Mouse (Mus musculus): ENCODE measurements around the gene Srbd1. TPM values are rescaled to one million over a fixed set of nuclear protein-coding genes. Genes with fewer than 3 reads are reported as not detected.

Gene Srbd1
- total and polyA plus RNA-seq, 2 experiments from 2014 or later, result 7.4 to 12.1 TPM

DNA sequence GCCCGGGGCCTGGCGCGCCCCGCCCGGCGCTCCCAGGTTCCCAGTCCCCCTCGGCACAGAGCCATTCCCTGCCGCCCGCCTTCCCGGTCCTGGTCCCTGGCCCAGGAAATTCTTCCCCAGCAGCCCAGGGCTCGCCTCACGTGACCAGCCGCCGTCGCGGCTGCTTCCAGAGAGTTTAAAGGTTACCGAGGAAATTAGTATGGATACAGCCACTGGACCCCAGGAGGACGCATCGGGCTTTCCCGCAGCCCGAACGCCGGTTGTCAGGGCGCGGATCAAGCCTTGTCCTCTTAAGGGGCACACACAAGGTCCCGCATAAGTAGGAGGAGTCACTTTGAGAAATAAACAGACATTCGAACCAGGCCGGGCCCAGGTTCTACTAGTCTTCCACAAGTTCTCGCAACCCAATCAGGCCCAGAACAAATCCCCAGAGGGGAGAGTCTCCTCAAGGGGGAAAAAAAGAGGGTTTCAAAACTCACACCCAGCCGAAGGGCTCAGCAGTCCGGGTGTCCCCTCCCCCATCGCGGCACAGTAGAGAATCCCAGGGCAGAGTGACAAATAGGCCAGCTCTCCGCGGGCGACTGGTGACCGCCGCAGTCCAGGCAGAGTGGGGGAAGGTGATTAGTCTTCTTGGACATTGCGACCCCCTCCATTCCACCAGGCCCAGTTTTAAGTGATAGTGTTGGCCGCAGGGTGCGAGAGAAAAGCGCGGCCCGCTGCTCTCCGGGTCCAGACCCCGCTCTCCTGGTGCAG lies 21.8 kb upstream of the Srbd1 start:
- Histone ChIP-seq H3K9me3 (ENCODE audit: low read length) (no peaks in the 10 kb centered on the region), H3K9ac (replicated peaks; ENCODE audit: low read length) (peak overlapping the region; percentile 79), H3K36me3 (ENCODE audit: insufficient read depth, low read length) (no peaks in the 10 kb centered on the region), H3K27ac (peak overlapping the region; percentile 83), H3K4me1 (ENCODE audit: insufficient read depth, low read length) (peaks cover 26% of the 10 kb centered on the region), H3K27me3 (ENCODE audit: insufficient read depth, low read length) (no peaks in the 10 kb centered on the region), H3K4me2 (ENCODE audit: low read depth, low read length) (peak overlapping the region; percentile 86), H3K4me3 (ENCODE audit: low read length) (peak overlapping the region; percentile 83)
- under 1% methylated on average over 46 of the region's 46 CpGs for WGBS
- ATAC-seq, result peak; percentile 61
- no peak for TF ChIP-seq CTCF (IDR thresholded peaks at IDR 0.05; ENCODE audit: low read depth)
- peak; percentile 72 for DNase-seq (ENCODE audit: low spot score)

DNA sequence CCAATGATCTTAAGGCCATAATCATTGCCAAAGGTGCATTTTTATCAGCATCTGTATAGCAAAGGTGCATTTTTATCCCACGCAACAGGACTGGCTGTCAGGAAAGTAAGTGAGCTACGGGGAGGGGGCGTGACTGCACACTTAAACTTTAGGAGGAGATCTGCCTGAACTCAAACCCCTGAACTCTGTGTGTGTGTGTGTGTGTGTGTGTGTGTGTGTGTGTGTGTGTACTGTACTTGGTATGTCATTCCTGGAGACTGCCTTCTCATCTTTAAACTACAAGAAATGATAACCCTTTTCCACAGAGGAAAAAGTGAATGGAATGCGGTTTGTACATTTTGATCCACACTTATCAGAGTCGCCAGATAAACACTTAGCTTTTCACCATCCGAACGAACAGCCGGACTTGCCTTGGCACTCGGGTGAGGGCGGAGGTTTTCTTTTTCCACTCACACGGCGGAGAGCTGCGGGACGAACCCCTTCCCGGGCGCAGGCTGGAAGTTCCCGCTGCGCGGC lies 21.1 kb upstream of the Srbd1 start:
- Histone ChIP-seq H3K36me3 (ENCODE audit: insufficient read depth, low read length) (no peaks in the 10 kb centered on the region), H3K9me3 (ENCODE audit: low read length) (no peaks in the 10 kb centered on the region), H3K27me3 (ENCODE audit: insufficient read depth, low read length) (no peaks in the 10 kb centered on the region), H3K4me3 (ENCODE audit: low read length) (peak overlapping the region; percentile 83), H3K9ac (replicated peaks; ENCODE audit: low read length) (peak overlapping the region; percentile 79), H3K27ac (peak overlapping the region; percentile 83; the same call in 1 of the 2 replicates), H3K4me2 (ENCODE audit: low read depth, low read length) (peak overlapping the region; percentile 86), H3K4me1 (ENCODE audit: insufficient read depth, low read length) (peaks cover 24% of the 10 kb centered on the region)
- no peak for TF ChIP-seq CTCF (IDR thresholded peaks at IDR 0.05; ENCODE audit: low read depth)
- DNase-seq (ENCODE audit: low spot score) (no peak), ATAC-seq (no peak)
- WGBS, result 5% methylated on average over 19 of the region's 19 CpGs

DNA sequence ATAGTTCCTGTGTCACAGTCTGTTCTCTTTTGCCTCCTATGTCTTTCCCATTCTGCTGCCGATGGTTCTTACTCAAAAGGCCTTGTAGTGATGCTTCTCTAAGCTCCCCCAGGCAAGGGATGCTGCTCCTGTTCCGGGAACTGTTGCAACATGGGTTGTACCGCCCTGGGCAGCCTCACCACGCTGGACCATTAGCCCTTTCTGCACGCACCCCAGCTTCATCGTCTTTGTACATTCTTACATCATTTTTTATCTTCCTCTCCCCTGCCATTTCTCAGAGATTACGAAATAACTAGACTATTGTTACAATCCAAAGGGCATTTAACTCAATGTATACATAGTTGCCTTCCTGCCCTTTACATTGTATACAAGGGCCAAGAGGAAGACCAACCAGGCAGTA lies 19.4 kb upstream of the Srbd1 start:
- H3K4me3 ChIP-seq (ENCODE audit: low read length), result no peak overlapping the region
- no peak for TF ChIP-seq CTCF (IDR thresholded peaks at IDR 0.05; ENCODE audit: low read depth)
- H3K27ac ChIP-seq, result no peak overlapping the region
- ATAC-seq (no peak), DNase-seq (ENCODE audit: low spot score) (no peak)
- 81% methylated on average over 7 of the region's 7 CpGs for WGBS
- H3K9ac ChIP-seq (replicated peaks; ENCODE audit: low read length), result no peak overlapping the region
- no peaks in the 10 kb centered on the region for H3K36me3 ChIP-seq (ENCODE audit: insufficient read depth, low read length)
- H3K4me1 ChIP-seq (ENCODE audit: insufficient read depth, low read length), result peaks cover 9% of the 10 kb centered on the region
- no peaks in the 10 kb centered on the region for H3K27me3 ChIP-seq (ENCODE audit: insufficient read depth, low read length)
- no peak overlapping the region for H3K4me2 ChIP-seq (ENCODE audit: low read depth, low read length)
- H3K9me3 ChIP-seq (ENCODE audit: low read length), result no peaks in the 10 kb centered on the region

- DNase-seq (ENCODE audit: low spot score), result no peak
- Histone ChIP-seq H3K4me3 (ENCODE audit: low read length) (no peak overlapping the region), H3K27ac (no peak overlapping the region), H3K4me1 (ENCODE audit: insufficient read depth, low read length) (no peaks in the 10 kb centered on the region), H3K9ac (replicated peaks; ENCODE audit: low read length) (no peak overlapping the region), H3K9me3 (ENCODE audit: low read length) (no peaks in the 10 kb centered on the region), H3K36me3 (ENCODE audit: insufficient read depth, low read length) (no peaks in the 10 kb centered on the region), H3K4me2 (ENCODE audit: low read depth, low read length) (no peak overlapping the region), H3K27me3 (ENCODE audit: insufficient read depth, low read length) (no peaks in the 10 kb centered on the region)
- ATAC-seq, result no peak
- 65% methylated on average over 15 of the region's 15 CpGs for WGBS
- no peak for TF ChIP-seq CTCF (IDR thresholded peaks at IDR 0.05; ENCODE audit: low read depth)
Measured at GRCm38 (mm10) chr17:86162672-86163071, 17.7 kb upstream of the Srbd1 start.

DNA sequence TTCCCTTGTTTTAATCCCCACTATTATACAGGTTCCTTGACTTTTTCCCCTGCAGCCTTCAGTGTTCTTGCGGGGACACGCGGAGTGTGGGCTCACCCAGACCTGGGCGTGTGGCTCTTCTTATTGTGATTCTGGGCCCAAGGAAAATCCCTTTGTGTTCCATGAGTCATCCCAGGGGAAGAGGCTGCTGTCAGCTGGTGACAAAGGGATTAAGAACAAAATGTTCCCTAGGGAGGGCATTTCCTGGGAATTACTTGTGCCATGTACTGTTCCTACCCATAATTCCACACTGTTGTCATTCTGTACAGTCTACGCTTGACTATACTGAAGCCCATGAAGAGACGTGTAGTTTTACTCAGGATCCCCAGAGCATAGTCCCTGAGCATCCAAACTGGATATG lies 12.0 kb upstream of the Srbd1 start:
- Histone ChIP-seq H3K27ac (no peak overlapping the region), H3K36me3 (ENCODE audit: insufficient read depth, low read length) (no peaks in the 10 kb centered on the region), H3K4me1 (ENCODE audit: insufficient read depth, low read length) (no peaks in the 10 kb centered on the region), H3K9me3 (ENCODE audit: low read length) (no peaks in the 10 kb centered on the region), H3K27me3 (ENCODE audit: insufficient read depth, low read length) (no peaks in the 10 kb centered on the region), H3K4me2 (ENCODE audit: low read depth, low read length) (no peak overlapping the region), H3K4me3 (ENCODE audit: low read length) (no peak overlapping the region), H3K9ac (replicated peaks; ENCODE audit: low read length) (no peak overlapping the region)
- no peak for TF ChIP-seq CTCF (IDR thresholded peaks at IDR 0.05; ENCODE audit: low read depth)
- WGBS, result 72% methylated on average over 6 of the region's 6 CpGs
- DNase-seq (ENCODE audit: low spot score), result no peak
- no peak for ATAC-seq

DNA sequence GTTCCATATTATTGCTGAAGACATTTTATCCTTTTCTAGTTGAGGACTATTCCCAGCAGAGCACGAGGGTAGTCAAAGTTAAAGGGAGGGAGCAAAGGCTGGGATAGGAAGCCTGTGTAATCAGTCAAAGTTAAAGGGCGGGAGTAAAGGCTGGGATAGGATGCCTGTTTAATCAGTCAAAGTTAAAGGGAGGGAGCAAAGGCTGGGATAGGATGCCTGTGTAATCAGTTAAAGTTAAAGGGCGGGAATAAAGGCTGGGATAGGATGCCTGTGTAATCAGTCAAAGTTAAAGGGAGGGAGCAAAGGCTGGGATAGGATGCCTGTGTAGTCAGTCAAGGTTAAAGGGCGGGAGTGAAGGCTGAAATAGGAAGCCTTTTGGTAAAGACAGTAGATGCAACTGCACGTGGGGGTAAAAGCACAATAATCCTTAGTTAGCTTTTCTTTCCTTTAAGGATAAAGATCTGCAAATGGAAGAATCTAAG lies 5.9 kb upstream of the Srbd1 start:
- peak; percentile 98 for ATAC-seq
- Histone ChIP-seq H3K4me3 (ENCODE audit: low read length) (no peak overlapping the region), H3K27ac (no peak overlapping the region), H3K4me1 (ENCODE audit: insufficient read depth, low read length) (0 out of 2 replicates have a peak, but pooled peaks cover under 1% of the 10 kb centered on the region), H3K27me3 (ENCODE audit: insufficient read depth, low read length) (no peaks in the 10 kb centered on the region), H3K36me3 (ENCODE audit: insufficient read depth, low read length) (no peaks in the 10 kb centered on the region), H3K9me3 (ENCODE audit: low read length) (no peaks in the 10 kb centered on the region), H3K9ac (replicated peaks; ENCODE audit: low read length) (no peak overlapping the region), H3K4me2 (ENCODE audit: low read depth, low read length) (peak overlapping the region; percentile 25; the same call in 1 of the 2 replicates)
- WGBS, result 10% methylated on average over 5 of the region's 5 CpGs
- peak; percentile 92 for DNase-seq (ENCODE audit: low spot score)
- no peak for TF ChIP-seq CTCF (IDR thresholded peaks at IDR 0.05; ENCODE audit: low read depth)

DNA sequence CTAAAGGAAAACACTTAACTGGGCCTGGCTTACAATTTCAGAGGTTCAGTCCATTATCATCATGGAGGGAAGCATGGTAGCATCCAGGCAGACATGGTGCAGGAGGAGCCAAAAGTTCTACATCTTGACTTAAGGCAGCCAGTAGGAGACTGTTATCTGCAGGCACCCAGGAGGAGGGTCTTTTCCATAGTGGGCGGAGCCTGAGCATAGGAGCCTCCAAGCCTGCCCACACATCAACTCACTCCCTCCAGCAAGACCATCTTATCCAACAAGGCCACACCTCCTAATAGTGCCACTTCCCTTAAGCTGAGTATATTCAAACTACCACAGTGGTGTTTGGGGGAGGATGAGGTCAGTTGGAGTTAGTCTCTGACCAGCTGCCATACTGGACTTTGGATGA lies 4.8 kb upstream of the Srbd1 start:
- no peak for DNase-seq (ENCODE audit: low spot score)
- H3K9me3 ChIP-seq (ENCODE audit: low read length), result no peaks in the 10 kb centered on the region
- H3K27ac ChIP-seq, result no peak overlapping the region
- no peaks in the 10 kb centered on the region for H3K36me3 ChIP-seq (ENCODE audit: insufficient read depth, low read length)
- H3K27me3 ChIP-seq (ENCODE audit: insufficient read depth, low read length), result no peaks in the 10 kb centered on the region
- TF ChIP-seq CTCF (IDR thresholded peaks at IDR 0.05; ENCODE audit: low read depth), result no peak
- no peak overlapping the region for H3K4me3 ChIP-seq (ENCODE audit: low read length)
- no peak overlapping the region for H3K4me2 ChIP-seq (ENCODE audit: low read depth, low read length)
- WGBS, result 100% methylated on average over 1 of the region's 1 CpGs
- H3K9ac ChIP-seq (replicated peaks; ENCODE audit: low read length), result no peak overlapping the region
- no peak for ATAC-seq
- 0 out of 2 replicates have a peak, but pooled peaks cover 5% of the 10 kb centered on the region for H3K4me1 ChIP-seq (ENCODE audit: insufficient read depth, low read length)

All from hindbrain, postnatal 0 days (tissue).